Mouse (Mus musculus) liver, embryonic 15.5 days (tissue): Measurements from ENCODE around the gene Rhcg. TPM values are rescaled to one million over a fixed set of nuclear protein-coding genes. Genes with fewer than 3 reads are reported as not detected.

Experiments
- ATAC-seq: fragments of 200-750 bp; cut with Nextera tagmentation; 2 replicates; pipeline ENCODE4 v1.8.0; 2017; ENCODE audit warnings: moderate number of reproducible peaks, mild to moderate bottlenecking, moderate library complexity; ENCODE audit not compliant: insufficient read depth
- H3K27ac ChIP-seq: fragments of 300-500 bp; sonication (generic); replicated peaks from 2 replicates; pipeline ENCODE4 v1.5.1; 2015; ENCODE audit warnings: mild to moderate bottlenecking, inconsistent platforms
- H3K27me3 ChIP-seq: fragments of 300-500 bp; sonication (generic); 2 replicates; pipeline ENCODE4 v1.6.1; 2015; ENCODE audit warnings: mild to moderate bottlenecking, inconsistent platforms
- H3K36me3 ChIP-seq: fragments of 300-500 bp; sonication (generic); replicated peaks from 2 replicates; pipeline ENCODE4 v1.6.1; 2015; ENCODE audit warnings: moderate library complexity, mild to moderate bottlenecking, inconsistent platforms
- H3K4me1 ChIP-seq: fragments of 300-500 bp; sonication (generic); replicated peaks from 2 replicates; pipeline ENCODE4 v1.6.1; 2015; ENCODE audit warnings: inconsistent platforms
- H3K4me2 ChIP-seq: fragments of 300-500 bp; sonication (generic); 2 replicates; pipeline ENCODE4 v1.6.1; 2015; ENCODE audit warnings: moderate library complexity, mild to moderate bottlenecking, inconsistent platforms
- H3K4me3 ChIP-seq: fragments of 300-500 bp; sonication (generic); replicated peaks from 2 replicates; pipeline ENCODE4 v1.5.1; 2015; ENCODE audit warnings: mild to moderate bottlenecking, inconsistent platforms
- H3K9ac ChIP-seq: fragments of 300-500 bp; sonication (generic); 2 replicates; pipeline ENCODE4 v1.6.1; 2015; ENCODE audit warnings: moderate library complexity, mild to moderate bottlenecking, inconsistent platforms
- H3K9me3 ChIP-seq: fragments of 300-500 bp; sonication (generic); replicated peaks from 2 replicates; pipeline ENCODE4 v1.6.1; 2016; ENCODE audit warnings: inconsistent platforms
- WGBS: fragments of 180-500 bp; shearing (Covaris S2); methylation state at CpG from one replicate; pipeline ENCODE4 v1.1.7; 2015; ENCODE audit warnings: mixed read lengths; ENCODE audit not compliant: insufficient replicate concordance; 5-methylcytosine and 5-hydroxymethylcytosine counted together
- polyA plus RNA-seq: library from polyadenylated mRNA; unstranded; fragments of >200 nt; fragmentation: Nextera tagmentation; extraction: Ambion mirVana; gene quantifications from 2 replicates; pipeline ENCODE4 v1.2.1, GENCODE M21; 2015

Rhcg gene
- 0.24 TPM in 1 of 2 replicates, not detected in the other for polyA plus RNA-seq

DNA sequence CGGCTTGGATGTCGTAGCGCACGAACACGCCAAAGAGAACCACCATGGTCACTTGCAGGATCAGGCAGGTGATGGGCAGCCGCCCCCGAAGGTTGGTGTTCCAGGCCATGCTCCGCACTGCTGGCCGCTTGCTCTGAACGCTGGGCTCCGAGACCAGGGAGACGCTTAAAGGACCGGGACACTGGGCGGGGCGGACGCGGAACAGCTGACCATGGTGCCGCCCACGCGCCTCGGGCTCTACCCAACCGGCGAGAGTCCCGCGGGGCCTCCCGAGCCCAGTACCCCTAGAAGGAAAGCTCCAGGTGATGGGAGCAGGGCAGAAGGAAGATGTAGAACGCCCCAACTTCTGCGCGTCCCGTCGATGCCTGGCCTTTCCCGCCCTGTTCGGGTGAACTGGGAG, at the start of gene Rhcg:
Gene Rhcg, minus strand, starts transcription at position 240 of the 400 bp plus-strand sequence.
- Histone ChIP-seq H3K27me3 (peaks cover 57% of the 10 kb centered on the region), H3K36me3 (no peaks in the 10 kb centered on the region), H3K4me1 (no peaks in the 10 kb centered on the region), H3K27ac (no peak within 1 kb of the TSS), H3K4me2 (no peak within 1 kb of the TSS), H3K9me3 (no peaks in the 10 kb centered on the region), H3K4me3 (no peak within 1 kb of the TSS), H3K9ac (no peak within 1 kb of the TSS)
- WGBS, result 6% methylated on average over 33 of the region's 33 CpGs
- no peak for ATAC-seq

- ATAC-seq, result no peak
- no peaks in the 10 kb centered on the region for H3K27me3 ChIP-seq
- no peak overlapping the region for H3K27ac ChIP-seq
- H3K4me3 ChIP-seq, result no peak overlapping the region
- H3K9ac ChIP-seq, result no peak overlapping the region
- H3K4me2 ChIP-seq, result no peak overlapping the region
- H3K36me3 ChIP-seq, result peaks cover 83% of the 10 kb centered on the region
- no peaks in the 10 kb centered on the region for H3K9me3 ChIP-seq
- peaks cover 25% of the 10 kb centered on the region for H3K4me1 ChIP-seq
Measured at GRCm38 (mm10) chr7:79666690-79667089, 49.2 kb upstream of the Rhcg start.

DNA sequence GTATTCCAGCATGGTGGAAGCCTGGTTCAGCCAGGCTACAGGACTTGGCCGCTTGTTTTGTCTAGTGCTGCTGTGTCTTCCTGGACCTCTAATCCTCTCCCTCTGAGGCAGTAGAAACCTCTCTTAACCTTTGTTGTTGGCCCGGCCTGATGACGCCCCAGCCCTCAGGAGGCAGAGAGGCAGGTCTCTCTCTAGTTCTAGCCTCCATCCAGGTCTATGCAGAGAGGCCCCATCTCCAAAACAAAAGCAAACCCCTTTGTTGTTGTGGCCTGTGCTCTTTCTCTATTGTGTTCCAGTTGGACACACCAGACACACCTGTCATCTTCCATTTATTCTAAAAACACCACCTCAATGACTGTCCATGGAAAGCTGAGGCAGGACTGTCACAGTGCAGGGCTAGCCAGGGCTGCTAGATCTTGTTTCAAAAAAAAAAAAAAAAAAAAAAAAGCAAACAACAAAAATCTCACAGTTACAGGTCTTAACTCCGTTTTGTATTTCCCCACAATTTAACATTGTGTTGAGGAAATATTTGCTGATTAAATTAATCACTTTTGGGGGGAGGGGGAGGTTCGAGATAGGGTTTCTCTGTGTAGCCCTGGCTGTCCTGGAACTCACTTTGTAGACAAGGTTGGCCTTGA, 43.9 kb upstream of the Rhcg start:
- peak overlapping the region; percentile 71; the same call in 1 of the 2 replicates for H3K27ac ChIP-seq
- no peaks in the 10 kb centered on the region for H3K9me3 ChIP-seq
- WGBS, result 6% methylated on average over 5 of the region's 5 CpGs
- peaks cover 34% of the 10 kb centered on the region for H3K36me3 ChIP-seq
- H3K9ac ChIP-seq, result peak overlapping the region; percentile 91
- no peak for ATAC-seq
- H3K4me1 ChIP-seq, result peaks cover 40% of the 10 kb centered on the region
- 0 out of 2 replicates have a peak, but pooled peaks cover 4% of the 10 kb centered on the region for H3K27me3 ChIP-seq
- H3K4me2 ChIP-seq, result peak overlapping the region; percentile 81
- peak overlapping the region; percentile 89 for H3K4me3 ChIP-seq

GRCm38 (mm10) chr7:79660291-79661150, 43.1 kb upstream of the Rhcg start:
- Histone ChIP-seq H3K4me3 (peak overlapping the region; percentile 89), H3K9me3 (no peaks in the 10 kb centered on the region), H3K27ac (peak overlapping the region; percentile 71), H3K36me3 (peaks cover 26% of the 10 kb centered on the region), H3K4me2 (peak overlapping the region; percentile 81), H3K4me1 (peaks cover 40% of the 10 kb centered on the region), H3K9ac (peak overlapping the region; percentile 91), H3K27me3 (0 out of 2 replicates have a peak, but pooled peaks cover 4% of the 10 kb centered on the region)
- under 1% methylated on average over 73 of the region's 73 CpGs for WGBS
- ATAC-seq, result peak; percentile 43

GRCm38 (mm10) chr7:79659578-79660290, 42.3 kb upstream of the Rhcg start, which contains the start of gene Ticrr:
TSS of gene Ticrr (plus strand) at chr7:79660196.
- peak within 1 kb of the TSS; percentile 71 for H3K27ac ChIP-seq

GRCm38 (mm10) chr7:79654586-79654985, 37.1 kb upstream of the Rhcg start:
- H3K36me3 ChIP-seq, result no peaks in the 10 kb centered on the region
- no peak overlapping the region for H3K9ac ChIP-seq
- no peak overlapping the region for H3K4me2 ChIP-seq
- 0 out of 2 replicates have a peak, but pooled peaks cover 4% of the 10 kb centered on the region for H3K27me3 ChIP-seq
- H3K9me3 ChIP-seq, result no peaks in the 10 kb centered on the region
- WGBS, result 39% methylated on average over 1 of the region's 1 CpGs
- ATAC-seq, result no peak
- H3K4me3 ChIP-seq, result no peak overlapping the region
- H3K27ac ChIP-seq, result no peak overlapping the region
- H3K4me1 ChIP-seq, result peaks cover 10% of the 10 kb centered on the region

More at GRCm38 (mm10) chr7:79659578-79660290, 42.3 kb upstream of the Rhcg start, which contains the start of gene Ticrr:
- peak within 1 kb of the TSS; percentile 85 for H3K4me2 ChIP-seq
- no peaks in the 10 kb centered on the region for H3K9me3 ChIP-seq
- peak; percentile 98 for ATAC-seq
- peaks cover 20% of the 10 kb centered on the region for H3K36me3 ChIP-seq
- H3K4me1 ChIP-seq, result peaks cover 40% of the 10 kb centered on the region
- 0 out of 2 replicates have a peak, but pooled peaks cover 4% of the 10 kb centered on the region for H3K27me3 ChIP-seq
- WGBS, result under 1% methylated on average over 39 of the region's 39 CpGs
- H3K4me3 ChIP-seq, result peak within 1 kb of the TSS; percentile 89
- H3K9ac ChIP-seq, result peak within 1 kb of the TSS; percentile 91

DNA sequence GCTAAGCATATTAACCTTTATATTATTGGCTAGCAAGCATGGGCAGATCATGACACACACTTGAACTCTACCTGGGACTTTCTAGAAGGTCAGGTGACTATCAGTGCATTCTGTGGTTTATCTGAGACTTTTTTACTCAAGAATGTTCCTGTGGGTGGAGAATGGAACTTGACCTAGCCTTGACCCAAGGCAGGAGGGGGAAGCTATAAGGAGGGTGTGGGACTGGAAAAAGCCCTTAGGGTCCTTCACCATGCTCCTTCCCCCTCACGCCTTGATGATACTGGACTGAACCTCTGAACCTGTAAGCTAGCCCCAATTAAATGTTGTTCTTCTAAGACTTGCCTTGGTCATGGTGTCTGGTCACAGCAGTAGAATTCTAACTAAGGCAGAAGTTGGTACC, 36.7 kb upstream of the Rhcg start:
- Histone ChIP-seq H3K4me2 (no peak overlapping the region), H3K36me3 (no peaks in the 10 kb centered on the region), H3K9me3 (no peaks in the 10 kb centered on the region), H3K4me3 (no peak overlapping the region), H3K9ac (no peak overlapping the region), H3K4me1 (peaks cover 7% of the 10 kb centered on the region), H3K27me3 (0 out of 2 replicates have a peak, but pooled peaks cover 4% of the 10 kb centered on the region), H3K27ac (no peak overlapping the region)
- 55% methylated on average over 1 of the region's 1 CpGs for WGBS
- no peak for ATAC-seq

DNA sequence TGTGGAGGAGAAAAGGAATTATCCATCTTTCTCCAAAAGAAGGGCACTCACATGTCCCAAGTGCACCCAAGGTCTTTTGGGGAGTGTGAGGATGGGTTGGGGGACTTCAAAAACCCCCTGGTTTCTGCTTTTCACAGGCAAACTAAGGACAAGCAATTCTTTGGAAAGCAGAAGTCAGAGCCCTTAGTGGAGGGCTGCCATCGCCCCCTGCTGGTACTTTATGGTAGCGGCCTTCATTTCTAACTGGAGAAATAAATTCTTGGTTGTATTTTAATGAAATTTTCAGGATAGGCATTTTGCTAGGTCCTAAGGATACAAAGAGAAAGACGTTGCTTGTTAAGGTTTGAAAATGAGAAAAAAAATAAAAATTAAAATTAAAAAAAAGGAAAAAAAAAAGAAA, 31.5 kb upstream of the Rhcg start:
- no peak overlapping the region for H3K4me3 ChIP-seq
- H3K27me3 ChIP-seq, result no peaks in the 10 kb centered on the region
- H3K4me1 ChIP-seq, result no peaks in the 10 kb centered on the region
- H3K27ac ChIP-seq, result no peak overlapping the region
- H3K4me2 ChIP-seq, result no peak overlapping the region
- H3K9ac ChIP-seq, result no peak overlapping the region
- ATAC-seq, result no peak
- WGBS, result 6% methylated on average over 3 of the region's 3 CpGs
- no peaks in the 10 kb centered on the region for H3K9me3 ChIP-seq
- no peaks in the 10 kb centered on the region for H3K36me3 ChIP-seq

GRCm38 (mm10) chr7:79647233-79647632, 29.8 kb upstream of the Rhcg start:
- H3K4me1 ChIP-seq, result no peaks in the 10 kb centered on the region
- no peak overlapping the region for H3K4me3 ChIP-seq
- H3K4me2 ChIP-seq, result no peak overlapping the region
- H3K9me3 ChIP-seq, result no peaks in the 10 kb centered on the region
- H3K27me3 ChIP-seq, result no peaks in the 10 kb centered on the region
- 56% methylated on average over 3 of the region's 3 CpGs for WGBS
- ATAC-seq, result no peak
- H3K27ac ChIP-seq, result no peak overlapping the region
- H3K9ac ChIP-seq, result no peak overlapping the region
- H3K36me3 ChIP-seq, result no peaks in the 10 kb centered on the region

DNA sequence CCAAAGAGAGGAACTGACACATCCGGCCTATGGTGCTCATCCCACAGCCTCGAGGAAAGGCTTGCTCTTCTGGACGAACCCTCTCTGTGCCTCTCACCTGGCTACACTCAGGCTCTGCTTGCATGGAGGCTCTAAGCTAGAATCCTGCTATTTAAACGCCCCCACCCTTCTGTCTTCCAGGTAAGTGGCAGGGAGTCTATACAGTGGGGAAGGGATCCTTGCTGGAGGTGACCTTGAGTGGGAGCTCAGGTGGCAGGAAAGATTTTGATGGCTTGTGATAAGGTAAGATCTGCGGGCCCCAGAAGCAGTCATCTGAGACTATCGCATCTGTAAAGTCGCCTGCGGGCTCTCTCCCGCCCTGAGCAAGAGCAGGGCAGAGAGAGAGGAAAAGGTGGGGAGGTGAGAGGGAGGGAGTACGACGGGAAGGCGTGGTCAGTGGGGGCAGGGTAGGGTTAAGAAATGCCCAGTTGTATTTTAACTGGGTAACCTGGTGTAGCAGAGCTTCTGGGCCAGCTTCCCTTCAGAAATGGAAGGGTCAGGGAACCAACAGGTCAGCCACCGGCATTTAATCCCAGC, 14.4 kb upstream of the Rhcg start:
- Histone ChIP-seq H3K9ac (no peak overlapping the region), H3K27ac (no peak overlapping the region), H3K4me1 (0 out of 2 replicates have a peak, but pooled peaks cover 3% of the 10 kb centered on the region), H3K27me3 (0 out of 2 replicates have a peak, but pooled peaks cover 7% of the 10 kb centered on the region), H3K9me3 (no peaks in the 10 kb centered on the region), H3K4me2 (no peak overlapping the region), H3K36me3 (no peaks in the 10 kb centered on the region), H3K4me3 (no peak overlapping the region)
- 22% methylated on average over 13 of the region's 13 CpGs for WGBS
- no peak for ATAC-seq
